Mouse (Mus musculus) lung, embryonic 15.5 days (tissue): ENCODE results near the gene B230104I21Rik. TPM values are rescaled to one million over a fixed set of nuclear protein-coding genes. Genes with fewer than 3 reads are reported as not detected.

Source experiments
- ATAC-seq: fragments of 200-750 bp; cut with Nextera tagmentation; 2 replicates; pipeline ENCODE4 v1.8.0; 2017; ENCODE audit warnings: moderate number of reproducible peaks, borderline replicate concordance; ENCODE audit not compliant: low FRiP score, low TSS enrichment; ENCODE audit errors: extremely low read depth
- H3K27ac ChIP-seq: fragments of 300-500 bp; sonication (generic); 2 replicates; pipeline ENCODE4 v1.5.1; 2015; ENCODE audit warnings: moderate library complexity, mild to moderate bottlenecking, inconsistent platforms
- H3K27me3 ChIP-seq: fragments of 300-500 bp; sonication (generic); 2 replicates; pipeline ENCODE4 v1.6.1; 2015; ENCODE audit warnings: inconsistent platforms
- H3K36me3 ChIP-seq: fragments of 300-500 bp; sonication (generic); 2 replicates; pipeline ENCODE4 v1.6.1; 2015; ENCODE audit warnings: inconsistent platforms
- H3K4me1 ChIP-seq: fragments of 300-500 bp; sonication (generic); 2 replicates; pipeline ENCODE4 v1.6.1; 2015; ENCODE audit warnings: inconsistent platforms
- H3K4me2 ChIP-seq: fragments of 300-500 bp; sonication (generic); 2 replicates; pipeline ENCODE4 v1.6.1; 2015; ENCODE audit warnings: inconsistent platforms, mild to moderate bottlenecking, moderate library complexity
- H3K4me3 ChIP-seq: fragments of 300-500 bp; sonication (generic); 2 replicates; pipeline ENCODE4 v1.5.1; 2015; ENCODE audit warnings: mild to moderate bottlenecking, inconsistent platforms
- H3K9ac ChIP-seq: fragments of 300-500 bp; sonication (generic); 2 replicates; pipeline ENCODE4 v1.6.1; 2015; ENCODE audit warnings: inconsistent platforms
- H3K9me3 ChIP-seq: fragments of 300-500 bp; sonication (generic); 2 replicates; pipeline ENCODE4 v1.6.1; 2016; ENCODE audit warnings: inconsistent platforms
- WGBS: fragments of 180-500 bp; shearing (Covaris S2); methylation state at CpG from one replicate; pipeline ENCODE4 v1.1.7; 2015; 5-methylcytosine and 5-hydroxymethylcytosine counted together
- polyA plus RNA-seq: library from polyadenylated mRNA; unstranded; fragments of >200 nt; fragmentation: Nextera tagmentation; extraction: Ambion mirVana; gene quantifications from 2 replicates; pipeline ENCODE4 v1.2.1, GENCODE M21; 2015

B230104I21Rik gene
- polyA plus RNA-seq: not detected in 2 replicates

- H3K36me3 ChIP-seq: no peaks in the 10 kb centered on the region
- peaks cover 40% of the 10 kb centered on the region; the same call in 1 of the 2 replicates for H3K4me1 ChIP-seq
- peak within 1 kb of the TSS; percentile 73 for H3K27ac ChIP-seq
- 66% methylated on average over 12 of the region's 12 CpGs for WGBS
- H3K27me3 ChIP-seq: peaks cover 3% of the 10 kb centered on the region; the same call in 1 of the 2 replicates
- no peaks in the 10 kb centered on the region for H3K9me3 ChIP-seq
- H3K9ac ChIP-seq: no peak within 1 kb of the TSS
- peak within 1 kb of the TSS; percentile 24 for H3K4me3 ChIP-seq
- no peak for ATAC-seq
- H3K4me2 ChIP-seq: peak within 1 kb of the TSS; percentile 46
Observed at GRCm38 (mm10) chr4:154335761-154336160, at the start of gene B230104I21Rik. B230104I21Rik (plus strand) TSS chr4:154336127.

DNA sequence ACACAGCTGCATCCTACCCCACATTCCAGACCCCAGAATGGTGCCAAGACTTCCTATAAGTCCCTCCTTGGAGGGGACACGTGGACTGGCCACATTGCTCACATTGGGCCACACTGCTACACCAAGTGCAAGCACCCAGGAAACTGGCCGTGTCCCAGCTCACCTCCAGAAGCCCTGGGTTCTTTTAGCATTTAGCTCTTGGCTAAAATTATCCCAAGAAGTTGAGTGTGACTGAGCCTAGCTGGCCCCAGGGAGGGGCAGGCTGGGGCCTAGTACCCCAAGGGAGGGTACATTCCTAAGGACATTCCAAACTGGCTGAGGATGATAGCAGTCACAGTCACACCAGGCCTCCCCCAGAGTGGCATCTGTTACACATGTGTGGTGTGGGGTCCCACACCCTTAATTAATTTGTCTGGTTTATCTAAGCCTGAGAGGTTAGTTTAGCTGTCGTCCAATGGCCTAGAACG, 42.2 kb upstream of the B230104I21Rik start:
- H3K27ac ChIP-seq: peak overlapping the region; percentile 70
- WGBS: 36% methylated on average over 4 of the region's 4 CpGs
- H3K9me3 ChIP-seq: no peaks in the 10 kb centered on the region
- ATAC-seq: peak; percentile 15; the same call in 1 of the 2 replicates
- no peak overlapping the region for H3K4me2 ChIP-seq
- H3K36me3 ChIP-seq: no peaks in the 10 kb centered on the region
- H3K4me3 ChIP-seq: no peak overlapping the region
- H3K27me3 ChIP-seq: peaks cover 5% of the 10 kb centered on the region; the same call in 1 of the 2 replicates
- H3K9ac ChIP-seq: no peak overlapping the region
- peaks cover 19% of the 10 kb centered on the region for H3K4me1 ChIP-seq

DNA sequence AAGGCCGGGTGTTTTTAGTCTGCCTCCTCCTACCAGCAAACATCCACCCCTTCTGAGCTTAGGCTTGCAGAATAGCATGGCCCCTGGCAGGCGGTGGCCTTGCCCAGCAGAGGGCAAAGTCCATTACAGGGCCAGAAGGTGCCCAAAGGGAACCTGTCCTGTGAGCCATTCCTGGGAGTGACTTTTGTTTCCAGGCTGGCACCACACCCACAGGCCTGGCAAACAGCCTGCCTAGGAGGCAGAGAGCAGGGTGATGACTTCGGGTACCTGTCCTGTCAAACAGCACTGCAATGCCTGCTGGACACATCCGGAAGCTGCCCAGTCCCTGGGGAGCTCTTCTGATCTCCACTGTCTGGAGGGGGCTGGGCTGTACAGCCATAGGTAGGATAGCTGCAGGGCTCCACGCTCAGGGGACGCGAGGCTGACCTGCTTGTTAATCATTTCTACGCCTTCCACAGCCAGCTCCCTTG, 41.6 kb upstream of the B230104I21Rik start:
- Histone ChIP-seq H3K27me3 (peaks cover 10% of the 10 kb centered on the region), H3K4me3 (no peak overlapping the region), H3K9me3 (no peaks in the 10 kb centered on the region), H3K9ac (no peak overlapping the region), H3K4me1 (peaks cover 19% of the 10 kb centered on the region), H3K27ac (peak overlapping the region; percentile 70), H3K36me3 (no peaks in the 10 kb centered on the region), H3K4me2 (no peak overlapping the region)
- 19% methylated on average over 8 of the region's 8 CpGs for WGBS
- ATAC-seq: no peak

DNA sequence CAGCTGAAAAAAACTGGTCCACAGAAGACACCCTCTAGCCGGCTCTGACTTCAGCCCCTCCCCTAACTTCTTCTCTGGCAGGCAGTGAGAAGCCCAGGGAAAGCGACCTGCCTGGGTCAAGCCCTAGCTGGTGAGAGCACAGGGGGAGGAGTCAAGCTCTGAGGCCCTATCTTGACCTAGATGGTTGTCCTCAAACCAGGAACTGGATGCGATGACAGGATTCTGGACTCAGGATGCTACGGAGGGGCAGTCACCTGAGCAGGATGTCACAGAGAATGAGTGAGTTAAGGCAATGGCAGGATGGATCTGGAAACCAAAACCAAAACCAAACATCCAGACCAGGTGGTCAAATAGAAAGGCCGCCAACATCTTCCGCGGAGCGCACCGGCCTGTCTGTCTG, 38.2 kb upstream of the B230104I21Rik start:
- no peak overlapping the region for H3K4me3 ChIP-seq
- 25% methylated on average over 9 of the region's 9 CpGs for WGBS
- no peak for ATAC-seq
- peak overlapping the region; percentile 21; the same call in 1 of the 2 replicates for H3K4me2 ChIP-seq
- peaks cover 32% of the 10 kb centered on the region for H3K4me1 ChIP-seq
- H3K27ac ChIP-seq: no peak overlapping the region
- H3K9me3 ChIP-seq: no peaks in the 10 kb centered on the region
- H3K36me3 ChIP-seq: no peaks in the 10 kb centered on the region
- no peak overlapping the region for H3K9ac ChIP-seq
- peaks cover 32% of the 10 kb centered on the region for H3K27me3 ChIP-seq

- Histone ChIP-seq H3K9me3 (no peaks in the 10 kb centered on the region), H3K27ac (peak overlapping the region; percentile 84), H3K27me3 (peaks cover 32% of the 10 kb centered on the region), H3K4me2 (peak overlapping the region; percentile 82), H3K9ac (peak overlapping the region; percentile 46), H3K4me1 (peaks cover 16% of the 10 kb centered on the region), H3K4me3 (peak overlapping the region; percentile 54), H3K36me3 (no peaks in the 10 kb centered on the region)
- peak; percentile 78 for ATAC-seq
- WGBS: under 1% methylated on average over 65 of the region's 66 CpGs
Observed at GRCm38 (mm10) chr4:154299541-154300271, 36.2 kb upstream of the B230104I21Rik start.

GRCm38 (mm10) chr4:154301466-154301881, 34.5 kb upstream of the B230104I21Rik start, which contains the start of gene Arhgef16:
Arhgef16 (minus strand) TSS chr4:154301676.
- WGBS: 20% methylated on average over 7 of the region's 7 CpGs
- Histone ChIP-seq H3K27me3 (peaks cover 32% of the 10 kb centered on the region), H3K27ac (no peak within 1 kb of the TSS), H3K9ac (no peak within 1 kb of the TSS; the same call in 1 of the 2 replicates), H3K4me1 (peaks cover 13% of the 10 kb centered on the region), H3K9me3 (no peaks in the 10 kb centered on the region), H3K4me3 (0 out of 2 replicates have a peak within 1 kb of the TSS, but pooled peaks have one; percentile 54), H3K4me2 (peak within 1 kb of the TSS; percentile 82; the same call in 1 of the 2 replicates), H3K36me3 (no peaks in the 10 kb centered on the region)
- no peak for ATAC-seq

DNA sequence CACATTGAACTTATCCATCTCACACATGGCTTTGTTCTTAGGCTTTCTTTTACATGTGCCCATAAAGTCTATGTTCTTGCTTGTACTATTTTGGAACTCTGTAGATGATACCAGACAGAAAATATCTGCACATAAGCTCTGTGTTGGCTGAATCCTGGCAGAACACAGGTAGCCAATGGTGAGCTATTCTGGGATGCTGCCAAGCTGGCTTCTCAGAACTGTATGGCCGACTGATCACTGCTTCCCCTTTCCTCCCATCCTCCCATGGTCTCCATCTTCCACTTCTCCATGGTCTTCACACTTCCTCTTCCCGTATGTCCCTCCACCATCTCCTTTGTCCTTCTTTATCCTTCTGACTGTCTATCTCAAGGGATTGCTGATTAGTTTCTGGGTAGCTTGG, 26.8 kb upstream of the B230104I21Rik start:
- no peak overlapping the region for H3K4me3 ChIP-seq
- H3K9me3 ChIP-seq: no peaks in the 10 kb centered on the region
- no peak overlapping the region for H3K9ac ChIP-seq
- H3K27ac ChIP-seq: no peak overlapping the region
- no peaks in the 10 kb centered on the region for H3K36me3 ChIP-seq
- 74% methylated on average over 2 of the region's 2 CpGs for WGBS
- no peak overlapping the region for H3K4me2 ChIP-seq
- ATAC-seq: no peak
- no peaks in the 10 kb centered on the region for H3K27me3 ChIP-seq
- no peaks in the 10 kb centered on the region for H3K4me1 ChIP-seq

- H3K36me3 ChIP-seq: no peaks in the 10 kb centered on the region
- ATAC-seq: peak; percentile 67; the same call in 1 of the 2 replicates
- whole genome bisulfite sequencing: 43% methylated on average over 9 of the region's 9 CpGs
- H3K4me2 ChIP-seq: no peak overlapping the region
- H3K4me1 ChIP-seq: no peaks in the 10 kb centered on the region
- peak overlapping the region; percentile 7; the same call in 1 of the 2 replicates for H3K27ac ChIP-seq
- H3K4me3 ChIP-seq: no peak overlapping the region
- no peak overlapping the region for H3K9ac ChIP-seq
- no peaks in the 10 kb centered on the region for H3K27me3 ChIP-seq
- no peaks in the 10 kb centered on the region for H3K9me3 ChIP-seq
Observed at GRCm38 (mm10) chr4:154310576-154311262, 25.2 kb upstream of the B230104I21Rik start.

DNA sequence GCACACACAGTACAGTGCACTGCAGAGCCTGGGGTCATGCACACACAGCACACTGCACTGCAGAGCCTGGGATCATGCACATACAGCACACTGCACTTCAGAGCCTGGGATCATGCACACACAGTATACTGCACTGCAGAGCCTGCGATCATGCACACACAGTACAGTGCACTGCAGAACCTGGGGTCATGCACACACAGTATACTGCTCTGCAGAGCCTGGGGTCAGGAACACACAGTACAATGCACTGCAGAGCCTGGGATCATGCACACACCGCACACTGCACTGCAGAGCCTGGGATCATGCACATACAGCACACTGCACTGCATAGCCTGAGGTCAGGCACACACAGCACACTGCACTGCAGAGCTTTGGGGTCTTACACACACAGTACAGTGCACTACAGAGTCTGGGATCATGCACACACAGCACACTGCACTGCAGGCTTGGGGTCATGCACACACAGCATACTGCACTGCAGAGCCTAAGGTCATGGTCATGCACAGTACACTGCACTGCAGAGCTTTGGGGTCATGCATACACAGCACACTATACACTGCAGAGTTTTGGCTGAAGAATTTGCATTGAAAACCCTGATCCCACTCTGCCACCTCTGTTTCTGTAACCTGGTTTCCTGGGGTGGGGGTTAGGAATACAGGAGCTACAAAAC, 23.6 kb upstream of the B230104I21Rik start:
- Histone ChIP-seq H3K4me3 (no peak overlapping the region), H3K9me3 (no peaks in the 10 kb centered on the region), H3K36me3 (no peaks in the 10 kb centered on the region), H3K4me1 (no peaks in the 10 kb centered on the region), H3K27me3 (no peaks in the 10 kb centered on the region), H3K4me2 (no peak overlapping the region), H3K9ac (no peak overlapping the region), H3K27ac (no peak overlapping the region)
- no peak for ATAC-seq
- WGBS: 90% methylated on average over 2 of the region's 2 CpGs

DNA sequence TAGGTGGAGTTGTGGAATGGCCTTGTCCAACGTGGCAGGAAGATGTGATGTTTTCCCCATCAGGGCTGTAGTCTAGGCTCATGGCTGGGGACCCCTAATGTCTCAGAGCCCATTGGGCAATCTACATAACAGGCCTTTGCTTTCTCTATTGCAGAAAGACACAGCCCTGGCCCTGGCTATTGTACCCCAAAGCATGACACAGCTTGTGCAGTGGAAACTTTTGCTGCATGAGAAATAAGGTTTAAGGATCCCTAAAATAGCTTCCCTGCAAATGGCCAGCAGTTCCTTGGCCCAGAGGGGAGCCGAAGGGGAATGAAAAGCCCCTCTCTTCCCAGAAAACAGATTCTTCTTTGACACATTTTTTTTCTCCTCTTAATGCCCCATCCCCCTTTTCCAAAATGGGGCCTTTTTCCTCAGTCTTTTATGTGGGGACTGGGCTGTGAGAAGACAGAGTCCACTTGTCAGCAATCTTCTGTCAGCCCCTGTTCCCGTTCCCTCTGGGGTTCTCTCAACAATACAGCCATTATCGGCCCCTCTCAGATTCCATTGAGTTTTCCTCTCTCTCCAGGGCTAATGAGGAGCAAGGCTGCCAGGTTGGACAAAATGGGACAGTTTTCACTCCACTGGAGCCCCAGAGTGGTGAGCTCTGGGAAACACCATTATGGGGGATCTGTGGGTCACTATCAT, 22.8 kb upstream of the B230104I21Rik start:
- Histone ChIP-seq H3K27ac (no peak overlapping the region), H3K27me3 (no peaks in the 10 kb centered on the region)
- 32% methylated on average over 4 of the region's 4 CpGs for WGBS

DNA sequence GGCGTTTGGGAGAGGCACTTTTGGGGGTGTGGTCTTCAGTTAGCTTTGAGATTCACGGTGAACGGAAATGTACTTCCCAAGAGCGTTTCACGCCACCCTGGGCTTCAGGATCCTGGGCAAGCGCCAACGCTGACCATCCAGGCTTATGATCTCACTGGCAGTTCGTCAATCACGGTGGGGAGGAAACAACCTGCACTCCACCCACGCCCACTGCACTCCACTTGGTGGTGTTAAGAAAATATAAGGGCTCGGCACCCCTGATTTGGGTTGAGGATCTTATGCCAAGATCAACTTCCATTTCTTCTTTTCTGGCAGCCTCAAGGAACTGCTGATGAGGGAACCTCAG, 22.3 kb upstream of the B230104I21Rik start:
- no peak overlapping the region for H3K27ac ChIP-seq
- no peak overlapping the region for H3K4me2 ChIP-seq
- H3K36me3 ChIP-seq: no peaks in the 10 kb centered on the region
- no peak for ATAC-seq
- H3K27me3 ChIP-seq: no peaks in the 10 kb centered on the region
- H3K4me1 ChIP-seq: no peaks in the 10 kb centered on the region
- H3K9me3 ChIP-seq: no peaks in the 10 kb centered on the region
- H3K4me3 ChIP-seq: no peak overlapping the region
- WGBS: 54% methylated on average over 11 of the region's 11 CpGs
- no peak overlapping the region for H3K9ac ChIP-seq

More for the DNA sequence above, 22.8 kb upstream of the B230104I21Rik start:
- Histone ChIP-seq H3K4me3 (no peak overlapping the region), H3K4me2 (no peak overlapping the region), H3K9ac (no peak overlapping the region), H3K36me3 (no peaks in the 10 kb centered on the region), H3K4me1 (no peaks in the 10 kb centered on the region), H3K9me3 (no peaks in the 10 kb centered on the region)
- ATAC-seq: no peak
